Mouse (Mus musculus): ENCODE results near the gene Tbx3. TPM values are rescaled to one million over a fixed set of nuclear protein-coding genes. Genes with fewer than 3 reads are reported as not detected.

Tbx3 gene
- polyA plus RNA-seq, 1 experiment from 2014 or later, result 67.0 TPM

GRCm38 (mm10) chr5:119689501-119689900 is 19.0 kb downstream of the Tbx3 start:
- H3K9me3 ChIP-seq, result no peaks in the 10 kb centered on the region
- H3K27me3 ChIP-seq, result peaks cover 58% of the 10 kb centered on the region
- 30% methylated on average over 3 of the region's 3 CpGs for WGBS
- H3K4me1 ChIP-seq, result peaks cover 51% of the 10 kb centered on the region
- no peak overlapping the region for H3K4me2 ChIP-seq
- H3K9ac ChIP-seq, result no peak overlapping the region
- no peaks in the 10 kb centered on the region for H3K36me3 ChIP-seq
- no peak overlapping the region for H3K27ac ChIP-seq
- no peak overlapping the region for H3K4me3 ChIP-seq
- no peak for ATAC-seq (ENCODE audit: insufficient number of reproducible peaks, insufficient read depth, low FRiP score, low TSS enrichment, low read depth)

- H3K4me2 ChIP-seq, result peak overlapping the region; percentile 41
- no peak overlapping the region for H3K27ac ChIP-seq
- no peaks in the 10 kb centered on the region for H3K9me3 ChIP-seq
- ATAC-seq (ENCODE audit: insufficient number of reproducible peaks, insufficient read depth, low FRiP score, low TSS enrichment, low read depth), result no peak
- H3K27me3 ChIP-seq, result peaks cover 50% of the 10 kb centered on the region
- H3K36me3 ChIP-seq, result no peaks in the 10 kb centered on the region
- H3K4me1 ChIP-seq, result peaks cover 40% of the 10 kb centered on the region
- 1% methylated on average over 13 of the region's 13 CpGs for WGBS
- 0 out of 2 replicates have a peak overlapping the region, but pooled peaks have one; percentile 16 for H3K9ac ChIP-seq
- 0 out of 2 replicates have a peak overlapping the region, but pooled peaks have one; percentile 6 for H3K4me3 ChIP-seq
Observed at GRCm38 (mm10) chr5:119691075-119691474, 20.6 kb downstream of the Tbx3 start.

DNA sequence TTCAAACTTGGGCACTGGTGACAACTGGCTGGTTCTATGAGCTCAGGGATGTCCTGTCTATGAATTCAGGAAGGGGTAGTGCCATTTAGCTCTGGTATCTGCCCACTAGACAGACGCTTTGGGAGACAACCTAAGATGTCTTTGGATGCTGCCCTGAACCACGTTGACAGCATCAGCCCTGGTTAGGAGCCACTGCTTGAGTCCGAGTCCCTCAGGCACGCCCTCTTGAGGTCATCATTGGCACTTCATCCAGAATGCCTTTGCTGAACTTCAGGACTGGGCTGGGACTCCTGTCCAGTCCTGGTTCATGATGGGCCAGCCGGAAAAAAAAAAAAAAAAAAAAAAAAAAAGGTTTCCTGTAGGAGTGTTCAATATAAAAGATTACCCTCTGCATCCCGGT is 22.0 kb downstream of the Tbx3 start:
- Histone ChIP-seq H3K9me3 (no peaks in the 10 kb centered on the region), H3K36me3 (no peaks in the 10 kb centered on the region), H3K4me3 (no peak overlapping the region), H3K27ac (no peak overlapping the region), H3K9ac (no peak overlapping the region), H3K4me1 (peaks cover 30% of the 10 kb centered on the region), H3K27me3 (peaks cover 38% of the 10 kb centered on the region), H3K4me2 (no peak overlapping the region)
- WGBS, result 32% methylated on average over 6 of the region's 6 CpGs
- ATAC-seq (ENCODE audit: insufficient number of reproducible peaks, insufficient read depth, low FRiP score, low TSS enrichment, low read depth), result no peak

- Histone ChIP-seq H3K4me3 (no peak overlapping the region), H3K9ac (no peak overlapping the region), H3K36me3 (no peaks in the 10 kb centered on the region), H3K4me2 (no peak overlapping the region), H3K27me3 (peaks cover 13% of the 10 kb centered on the region), H3K27ac (no peak overlapping the region), H3K9me3 (no peaks in the 10 kb centered on the region), H3K4me1 (peaks cover 7% of the 10 kb centered on the region)
- ATAC-seq (ENCODE audit: insufficient number of reproducible peaks, insufficient read depth, low FRiP score, low TSS enrichment, low read depth), result no peak
- 12% methylated on average over 8 of the region's 8 CpGs for WGBS
Observed at GRCm38 (mm10) chr5:119694914-119695313, 24.4 kb downstream of the Tbx3 start.

- H3K36me3 ChIP-seq, result no peaks in the 10 kb centered on the region
- H3K9me3 ChIP-seq, result no peaks in the 10 kb centered on the region
- H3K9ac ChIP-seq, result no peak overlapping the region
- ATAC-seq (ENCODE audit: insufficient number of reproducible peaks, insufficient read depth, low FRiP score, low TSS enrichment, low read depth), result no peak
- H3K27ac ChIP-seq, result no peak overlapping the region
- H3K4me2 ChIP-seq, result no peak overlapping the region
- WGBS, result 83% methylated on average over 1 of the region's 1 CpGs
- H3K4me3 ChIP-seq, result no peak overlapping the region
- H3K27me3 ChIP-seq, result peaks cover 26% of the 10 kb centered on the region
- H3K4me1 ChIP-seq, result peaks cover 6% of the 10 kb centered on the region; the same call in 1 of the 2 replicates
Observed at GRCm38 (mm10) chr5:119703031-119703430, 32.6 kb downstream of the Tbx3 start.

DNA sequence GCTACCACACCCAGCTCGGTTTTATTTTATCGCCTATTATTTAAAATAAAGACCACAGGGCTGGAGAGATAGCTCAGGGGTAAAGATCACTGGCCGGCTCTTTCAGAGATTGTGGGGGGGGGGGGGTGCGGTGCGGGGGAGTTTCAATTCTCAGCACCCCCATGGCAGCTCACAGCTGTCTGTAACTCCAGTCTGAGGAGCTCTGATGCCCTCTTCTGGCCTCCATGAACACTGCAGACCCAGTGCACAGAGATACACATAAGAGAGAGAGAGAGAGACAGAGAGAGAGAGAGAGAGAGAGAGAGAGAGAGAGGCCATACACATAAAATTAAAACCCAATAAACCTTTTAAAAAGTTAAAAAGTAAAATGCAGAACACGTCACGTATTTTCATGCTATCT is 34.4 kb downstream of the Tbx3 start:
- no peak overlapping the region for H3K9ac ChIP-seq
- 61% methylated on average over 7 of the region's 7 CpGs for WGBS
- H3K4me1 ChIP-seq, result peaks cover 6% of the 10 kb centered on the region; the same call in 1 of the 2 replicates
- no peak overlapping the region for H3K4me2 ChIP-seq
- no peak for ATAC-seq (ENCODE audit: insufficient number of reproducible peaks, insufficient read depth, low FRiP score, low TSS enrichment, low read depth)
- H3K27ac ChIP-seq, result no peak overlapping the region
- no peak overlapping the region for H3K4me3 ChIP-seq
- no peaks in the 10 kb centered on the region for H3K36me3 ChIP-seq
- peaks cover 32% of the 10 kb centered on the region for H3K27me3 ChIP-seq
- H3K9me3 ChIP-seq, result no peaks in the 10 kb centered on the region

DNA sequence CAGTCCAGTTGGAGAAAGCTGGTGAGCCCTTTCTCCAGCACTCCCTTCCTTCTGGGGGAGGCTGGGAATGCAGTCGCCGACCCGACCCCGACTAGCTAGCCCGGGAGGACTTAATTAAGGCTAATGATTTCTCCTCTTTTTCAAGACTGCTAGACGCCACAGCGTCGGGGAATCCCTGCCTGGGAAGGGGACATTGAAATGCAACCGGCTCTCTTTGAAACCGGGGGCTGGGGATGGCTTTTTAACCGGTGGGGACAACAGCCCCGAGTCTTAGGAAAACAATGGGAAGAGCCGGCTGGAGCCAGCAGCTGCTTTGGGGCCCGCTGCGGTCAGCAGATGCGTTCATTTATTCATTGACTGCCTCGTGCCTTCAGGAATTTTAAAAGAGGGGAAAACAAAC is 36.0 kb downstream of the Tbx3 start:
- Histone ChIP-seq H3K4me2 (peak overlapping the region; percentile 54), H3K36me3 (no peaks in the 10 kb centered on the region), H3K4me1 (peaks cover 6% of the 10 kb centered on the region; the same call in 1 of the 2 replicates), H3K9me3 (no peaks in the 10 kb centered on the region), H3K27me3 (peaks cover 43% of the 10 kb centered on the region), H3K9ac (peak overlapping the region; percentile 52), H3K4me3 (peak overlapping the region; percentile 31), H3K27ac (no peak overlapping the region; the same call in 1 of the 2 replicates)
- under 1% methylated on average over 17 of the region's 17 CpGs for WGBS
- ATAC-seq (ENCODE audit: insufficient number of reproducible peaks, insufficient read depth, low FRiP score, low TSS enrichment, low read depth), result no peak

DNA sequence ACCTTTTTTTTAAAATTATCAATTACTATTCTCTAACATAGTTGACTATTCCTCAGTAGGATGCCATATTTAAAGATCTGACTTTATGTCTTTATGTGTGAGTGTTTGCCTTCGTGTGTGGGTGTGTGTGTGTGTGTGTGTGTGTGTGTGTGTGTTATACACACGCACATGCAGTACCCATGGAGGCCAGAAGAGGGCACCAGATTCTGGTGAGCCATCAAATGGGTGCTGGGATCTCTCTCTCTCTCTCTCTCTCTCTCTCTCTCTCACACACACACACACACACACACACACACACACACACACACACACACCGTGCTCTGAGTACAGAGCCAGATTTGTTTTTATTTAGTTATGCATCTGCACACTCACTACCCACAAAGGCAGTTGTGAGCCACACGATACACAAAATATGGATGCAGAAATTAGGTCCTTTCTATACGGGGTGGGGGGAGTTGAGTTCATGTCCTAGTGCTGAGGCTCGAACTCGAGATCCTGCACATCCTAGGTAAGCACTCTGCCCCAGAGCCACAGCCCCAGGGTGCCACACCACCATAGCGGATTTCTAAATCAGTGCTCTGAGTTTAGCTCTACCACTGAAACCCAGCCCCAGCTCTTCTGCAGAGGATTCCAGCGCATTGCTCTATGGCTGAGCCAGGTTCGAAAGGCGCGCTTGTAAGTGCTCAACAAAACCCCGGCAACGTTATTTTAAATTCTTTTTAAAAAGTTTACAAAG is 38.5 kb downstream of the Tbx3 start:
- H3K4me2 ChIP-seq, result no peak overlapping the region
- H3K4me3 ChIP-seq, result no peak overlapping the region
- no peaks in the 10 kb centered on the region for H3K9me3 ChIP-seq
- H3K27ac ChIP-seq, result no peak overlapping the region
- 83% methylated on average over 14 of the region's 14 CpGs for WGBS
- H3K27me3 ChIP-seq, result peaks cover 51% of the 10 kb centered on the region
- peaks cover 12% of the 10 kb centered on the region; the same call in 1 of the 2 replicates for H3K4me1 ChIP-seq
- ATAC-seq (ENCODE audit: insufficient number of reproducible peaks, insufficient read depth, low FRiP score, low TSS enrichment, low read depth), result no peak
- H3K9ac ChIP-seq, result no peak overlapping the region
- H3K36me3 ChIP-seq, result no peaks in the 10 kb centered on the region

- ATAC-seq (ENCODE audit: insufficient number of reproducible peaks, insufficient read depth, low FRiP score, low TSS enrichment, low read depth), result no peak
- Histone ChIP-seq H3K36me3 (no peaks in the 10 kb centered on the region), H3K4me1 (peaks cover 12% of the 10 kb centered on the region; the same call in 1 of the 2 replicates), H3K27me3 (peaks cover 51% of the 10 kb centered on the region), H3K4me2 (peak overlapping the region; percentile 5; the same call in 1 of the 2 replicates), H3K4me3 (no peak overlapping the region), H3K9me3 (no peaks in the 10 kb centered on the region), H3K9ac (no peak overlapping the region), H3K27ac (no peak overlapping the region)
- 17% methylated on average over 18 of the region's 18 CpGs for WGBS
Observed at GRCm38 (mm10) chr5:119709826-119710559, 39.5 kb downstream of the Tbx3 start.

DNA sequence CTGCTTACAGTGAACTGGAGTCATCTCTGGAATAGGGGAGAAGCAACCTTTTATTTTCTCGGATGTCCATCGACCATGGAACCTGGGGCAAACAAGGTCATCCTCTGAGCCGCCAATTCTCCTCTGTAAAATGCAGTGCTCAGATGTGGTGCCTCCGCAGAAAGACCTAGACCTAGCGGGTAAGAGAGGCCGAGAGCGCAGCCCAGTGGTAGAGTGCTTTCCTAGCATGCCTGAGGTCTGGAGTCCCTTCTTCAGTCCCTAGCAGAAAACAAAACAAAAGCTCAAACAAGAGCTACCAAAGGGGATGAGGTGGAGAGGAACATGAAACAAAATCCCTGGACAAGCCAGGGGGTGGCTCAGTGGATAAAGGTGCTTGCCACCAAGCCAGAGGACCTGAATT is 40.3 kb downstream of the Tbx3 start:
- Histone ChIP-seq H3K4me2 (no peak overlapping the region), H3K27ac (no peak overlapping the region), H3K4me1 (peaks cover 12% of the 10 kb centered on the region; the same call in 1 of the 2 replicates), H3K36me3 (no peaks in the 10 kb centered on the region), H3K9me3 (no peaks in the 10 kb centered on the region), H3K9ac (no peak overlapping the region), H3K4me3 (no peak overlapping the region), H3K27me3 (peaks cover 48% of the 10 kb centered on the region)
- no peak for ATAC-seq (ENCODE audit: insufficient number of reproducible peaks, insufficient read depth, low FRiP score, low TSS enrichment, low read depth)
- 22% methylated on average over 7 of the region's 7 CpGs for WGBS

- H3K9me3 ChIP-seq, result no peaks in the 10 kb centered on the region
- 87% methylated on average over 5 of the region's 5 CpGs for WGBS
- no peak overlapping the region for H3K27ac ChIP-seq
- H3K9ac ChIP-seq, result no peak overlapping the region
- H3K4me3 ChIP-seq, result no peak overlapping the region
- H3K4me2 ChIP-seq, result no peak overlapping the region
- H3K4me1 ChIP-seq, result peaks cover 6% of the 10 kb centered on the region; the same call in 1 of the 2 replicates
- H3K27me3 ChIP-seq, result peaks cover 39% of the 10 kb centered on the region
- H3K36me3 ChIP-seq, result no peaks in the 10 kb centered on the region
- ATAC-seq (ENCODE audit: insufficient number of reproducible peaks, insufficient read depth, low FRiP score, low TSS enrichment, low read depth), result no peak
Observed at GRCm38 (mm10) chr5:119711626-119712025, 41.2 kb downstream of the Tbx3 start.

Data from embryonic facial prominence, embryonic 13.5 days (tissue).